Mouse (Mus musculus) adrenal gland, adult (tissue): ENCODE results near the gene Celf1.
"Not testable (repeated sequence)": the region's sequence is repeated elsewhere in the genome, so short reads cannot be mapped to it uniquely, and the experiment has no call there.

ENCODE experiments used
- DNase-seq, 2 experiments: peaks; one replicate each; pipeline ENCODE4 v3.0.0; 2022 to 2023; ENCODE audit warnings: low spot score in 1 of 2; ENCODE audit not compliant: inconsistent age in 2 of 2

Gene Celf1

GRCm38 (mm10) chr2:91019911-91020310, 79.7 kb downstream of the Celf1 start:
- DNase-seq, result no peak

GRCm38 (mm10) chr2:91022266-91022665, 82.1 kb downstream of the Celf1 start:
- not testable (repeated sequence) for DNase-seq

GRCm38 (mm10) chr2:91023131-91023530, 82.9 kb downstream of the Celf1 start:
- DNase-seq, result no peak

- no peak for DNase-seq
Observed at GRCm38 (mm10) chr2:91023956-91024355, 83.8 kb downstream of the Celf1 start.

- no peak for DNase-seq
Observed at GRCm38 (mm10) chr2:91025081-91025516, 84.9 kb downstream of the Celf1 start.

- DNase-seq, result no peak
Observed at GRCm38 (mm10) chr2:91026491-91026890, 86.3 kb downstream of the Celf1 start.

- peak in 1 of 2 experiments; percentile 70 for DNase-seq
Observed at GRCm38 (mm10) chr2:91027391-91028214, 87.4 kb downstream of the Celf1 start.

- DNase-seq, result no peak
Observed at GRCm38 (mm10) chr2:91031216-91031615, 91.0 kb downstream of the Celf1 start.

- no peak for DNase-seq
Observed at GRCm38 (mm10) chr2:91033000-91033399, 92.8 kb downstream of the Celf1 start.

- DNase-seq, result peak; percentile 78 to 88
Observed at GRCm38 (mm10) chr2:91035385-91035784, 95.2 kb downstream of the Celf1 start, which contains the start of gene Rapsn. Gene Rapsn, plus strand, starts transcription at chr2:91035620.

GRCm38 (mm10) chr2:91041786-91042185, 101.6 kb downstream of the Celf1 start:
- no peak for DNase-seq

- no peak for DNase-seq
Observed at GRCm38 (mm10) chr2:91042651-91043398, 102.6 kb downstream of the Celf1 start.

GRCm38 (mm10) chr2:91044727-91045126, 104.5 kb downstream of the Celf1 start:
- no peak for DNase-seq

GRCm38 (mm10) chr2:91045805-91046204, 105.6 kb downstream of the Celf1 start:
- not testable (repeated sequence) for DNase-seq

- DNase-seq, result no peak
Observed at GRCm38 (mm10) chr2:91047359-91047758, 107.2 kb downstream of the Celf1 start.

- DNase-seq, result no peak
Observed at GRCm38 (mm10) chr2:91051917-91052316, 111.7 kb downstream of the Celf1 start.

GRCm38 (mm10) chr2:91052752-91053151, 112.6 kb downstream of the Celf1 start:
- no peak for DNase-seq

- DNase-seq, result no peak
Observed at GRCm38 (mm10) chr2:91053181-91053933, 113.2 kb downstream of the Celf1 start.

GRCm38 (mm10) chr2:91053934-91054382, 113.8 kb downstream of the Celf1 start, which contains the start of gene Psmc3:
Gene Psmc3, plus strand, starts transcription at chr2:91054009.
- DNase-seq, result peak; percentile 98

- no peak for DNase-seq
Observed at GRCm38 (mm10) chr2:91058435-91058834, 118.3 kb downstream of the Celf1 start.

- DNase-seq, result no peak
Observed at GRCm38 (mm10) chr2:91059376-91059775, 119.2 kb downstream of the Celf1 start.
